Mouse (Mus musculus) limb, embryonic 14.5 days (tissue): ENCODE data around the gene Phldb1. TPM values are rescaled to one million over a fixed set of nuclear protein-coding genes. Genes with fewer than 3 reads are reported as not detected.
A peak's percentile ranks its signal among the peaks of the same experiment; 100 is the strongest.

Experiments
- ATAC-seq: fragments of 200-750 bp; cut with Nextera tagmentation; 2 replicates; pipeline ENCODE4 v1.8.0; 2017; ENCODE audit warnings: low read depth, moderate number of reproducible peaks, moderate TSS enrichment; ENCODE audit not compliant: low FRiP score
- DNase-seq: peaks from one replicate; pipeline ENCODE4 v3.0.0-alpha.2; 2015; ENCODE audit warnings: low spot score
- H3K27ac ChIP-seq: fragments of 300-500 bp; sonication (generic); replicated peaks from 2 replicates; pipeline ENCODE4 v1.5.1; 2014; ENCODE audit warnings: low read depth, mild to moderate bottlenecking, low read length, moderate library complexity, mixed read lengths
- H3K27me3 ChIP-seq: fragments of 300-500 bp; sonication (generic); 2 replicates; pipeline ENCODE4 v1.6.1; 2014; ENCODE audit warnings: low read length, mixed read lengths; ENCODE audit not compliant: control insufficient read depth, insufficient read depth
- H3K36me3 ChIP-seq: fragments of 300-500 bp; sonication (generic); 2 replicates; pipeline ENCODE4 v1.6.1; 2014; ENCODE audit warnings: mild to moderate bottlenecking, low read length, moderate library complexity, mixed read lengths; ENCODE audit not compliant: control insufficient read depth, insufficient read depth
- H3K4me1 ChIP-seq: fragments of 300-500 bp; sonication (generic); 2 replicates; pipeline ENCODE4 v1.6.1; 2014; ENCODE audit warnings: antibody characterized with exemption, low read length, mixed read lengths; ENCODE audit not compliant: control insufficient read depth, insufficient read depth
- H3K4me2 ChIP-seq: fragments of 300-500 bp; sonication (generic); replicated peaks from 2 replicates; pipeline ENCODE4 v1.6.1; 2014; ENCODE audit warnings: low read depth, mild to moderate bottlenecking, low read length, moderate library complexity; ENCODE audit not compliant: severe bottlenecking
- H3K4me3 ChIP-seq: fragments of 300-500 bp; sonication (generic); replicated peaks from 2 replicates; pipeline ENCODE4 v1.5.1; 2014; ENCODE audit warnings: low read length
- H3K9ac ChIP-seq: fragments of 300-500 bp; sonication (generic); 2 replicates; pipeline ENCODE4 v1.6.1; 2014; ENCODE audit warnings: mild to moderate bottlenecking, low read depth, low read length, moderate library complexity; ENCODE audit not compliant: severe bottlenecking
- H3K9me3 ChIP-seq: fragments of 300-500 bp; sonication (generic); 2 replicates; pipeline ENCODE4 v1.6.1; 2016; ENCODE audit warnings: low read length; ENCODE audit not compliant: control insufficient read depth
- POLR2A ChIP-seq: fragments of 200-500 bp; IDR thresholded peaks from 2 replicates; pipeline ENCODE4 v1.8.0; 2012; ENCODE audit warnings: inconsistent platforms, mild to moderate bottlenecking, moderate library complexity, borderline replicate concordance; ENCODE audit not compliant: insufficient read depth, insufficient read length; ENCODE audit errors: extremely low read depth
- WGBS: fragments of 180-500 bp; shearing (Covaris S2); extraction: QIAGEN DNeasy Blood & Tissue Kit; methylation state at CpG from one replicate; pipeline ENCODE4 v1.1.7; 2014; 5-methylcytosine and 5-hydroxymethylcytosine counted together
- polyA plus RNA-seq, 2 experiments: library from polyadenylated mRNA; depleted of rRNA in 1 of 2; stranded (reverse) in 1 of 2; unstranded in 1 of 2; fragments of >200 nt; fragmentation: Nextera tagmentation in 1 of 2; extraction: Ambion mirVana in 1 of 2; gene quantifications; 2 replicates each; pipeline versions ENCODE4 v1.2.1 to v1.2.3; 2012 to 2014

Gene Phldb1
- polyA plus RNA-seq, 2 experiments: 36.5 to 85.6 TPM

DNA sequence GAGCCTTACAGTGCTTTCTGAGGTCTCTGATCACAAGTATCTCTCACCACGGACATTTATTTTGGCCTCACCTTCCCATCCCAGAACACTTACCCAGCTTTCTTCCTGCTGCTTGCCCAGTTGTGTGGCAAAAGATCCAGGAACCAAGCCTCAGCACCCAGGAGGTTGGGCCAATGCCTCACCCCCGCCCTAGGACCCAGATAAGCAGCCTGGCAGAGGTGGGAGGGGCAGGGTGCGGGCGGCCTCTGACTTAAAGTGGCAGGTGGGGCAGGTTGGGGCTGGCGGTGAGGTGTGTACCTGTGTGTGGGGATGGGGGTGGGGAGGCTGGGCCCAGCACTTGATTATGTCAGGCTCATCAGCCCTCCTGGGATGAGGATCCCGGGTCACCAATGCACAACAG lies 21.9 kb downstream of the Phldb1 start:
- peaks cover 82% of the 10 kb centered on the region for H3K36me3 ChIP-seq
- no peaks in the 10 kb centered on the region for H3K27me3 ChIP-seq
- 71% methylated on average over 6 of the region's 6 CpGs for WGBS
- H3K4me3 ChIP-seq: no peak overlapping the region
- no peak for TF ChIP-seq POLR2A
- ATAC-seq (no peak), DNase-seq (no peak)
- H3K9ac ChIP-seq: no peak overlapping the region
- H3K4me1 ChIP-seq: peaks cover 11% of the 10 kb centered on the region
- no peak overlapping the region for H3K4me2 ChIP-seq
- no peak overlapping the region for H3K27ac ChIP-seq
- H3K9me3 ChIP-seq: no peaks in the 10 kb centered on the region

- Histone ChIP-seq H3K9me3 (no peaks in the 10 kb centered on the region), H3K4me1 (peaks cover 16% of the 10 kb centered on the region), H3K4me3 (no peak overlapping the region), H3K27me3 (no peaks in the 10 kb centered on the region), H3K27ac (no peak overlapping the region), H3K4me2 (no peak overlapping the region), H3K9ac (no peak overlapping the region), H3K36me3 (peaks cover 79% of the 10 kb centered on the region)
- WGBS: 65% methylated on average over 17 of the region's 17 CpGs
- ATAC-seq (no peak), DNase-seq (no peak)
- TF ChIP-seq POLR2A: no peak
Observed at GRCm38 (mm10) chr9:44711602-44712001, 23.4 kb downstream of the Phldb1 start.

DNA sequence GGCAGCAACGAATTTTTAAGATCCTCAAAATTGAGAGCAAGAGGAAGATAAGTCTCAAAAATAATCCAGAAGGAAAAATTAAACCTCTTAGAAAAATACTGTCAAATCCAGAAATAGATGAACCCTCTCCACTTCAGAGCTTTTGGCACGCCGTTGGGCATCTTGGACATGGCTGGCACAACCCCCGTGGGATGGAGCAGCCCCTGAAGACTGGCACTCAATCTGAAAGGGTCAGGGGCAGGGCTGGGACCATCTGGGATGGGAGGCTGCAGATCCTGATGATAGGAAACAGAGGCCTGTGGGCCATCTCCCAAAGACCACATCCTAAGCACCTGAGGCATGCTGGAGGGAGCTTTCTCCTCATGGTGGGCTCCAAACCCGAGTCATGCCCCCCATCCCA lies 24.8 kb downstream of the Phldb1 start:
- no peak overlapping the region for H3K4me2 ChIP-seq
- no peak overlapping the region for H3K9ac ChIP-seq
- ATAC-seq (no peak), DNase-seq (no peak)
- H3K27me3 ChIP-seq: no peaks in the 10 kb centered on the region
- no peak overlapping the region for H3K4me3 ChIP-seq
- H3K36me3 ChIP-seq: peaks cover 79% of the 10 kb centered on the region
- no peaks in the 10 kb centered on the region for H3K9me3 ChIP-seq
- no peak overlapping the region for H3K27ac ChIP-seq
- no peak for TF ChIP-seq POLR2A
- peaks cover 16% of the 10 kb centered on the region for H3K4me1 ChIP-seq
- 69% methylated on average over 5 of the region's 5 CpGs for WGBS

- DNase-seq (no peak), ATAC-seq (no peak)
- WGBS: 72% methylated on average over 2 of the region's 2 CpGs
- Histone ChIP-seq H3K36me3 (peaks cover 79% of the 10 kb centered on the region), H3K4me2 (no peak overlapping the region), H3K27ac (no peak overlapping the region), H3K4me3 (no peak overlapping the region), H3K27me3 (no peaks in the 10 kb centered on the region), H3K4me1 (peaks cover 16% of the 10 kb centered on the region), H3K9ac (no peak overlapping the region), H3K9me3 (no peaks in the 10 kb centered on the region)
- no peak for TF ChIP-seq POLR2A
Observed at GRCm38 (mm10) chr9:44709600-44709999, 25.4 kb downstream of the Phldb1 start.

GRCm38 (mm10) chr9:44708925-44709324 lies 26.1 kb downstream of the Phldb1 start:
- Histone ChIP-seq H3K36me3 (peaks cover 78% of the 10 kb centered on the region), H3K4me1 (peaks cover 16% of the 10 kb centered on the region), H3K4me3 (peak overlapping the region; percentile 37), H3K9ac (peak overlapping the region; percentile 55), H3K9me3 (no peaks in the 10 kb centered on the region), H3K4me2 (peak overlapping the region; percentile 79), H3K27me3 (no peaks in the 10 kb centered on the region), H3K27ac (peak overlapping the region; percentile 64)
- ATAC-seq (no peak), DNase-seq (no peak)
- 15% methylated on average over 6 of the region's 6 CpGs for WGBS
- no peak for TF ChIP-seq POLR2A

GRCm38 (mm10) chr9:44708429-44708765 lies 26.6 kb downstream of the Phldb1 start:
- H3K9me3 ChIP-seq: no peaks in the 10 kb centered on the region
- H3K4me1 ChIP-seq: peaks cover 16% of the 10 kb centered on the region
- WGBS: 3% methylated on average over 23 of the region's 24 CpGs
- H3K9ac ChIP-seq: peak overlapping the region; percentile 55
- H3K4me2 ChIP-seq: peak overlapping the region; percentile 79
- H3K27ac ChIP-seq: peak overlapping the region; percentile 64
- peak overlapping the region; percentile 37 for H3K4me3 ChIP-seq
- no peaks in the 10 kb centered on the region for H3K27me3 ChIP-seq
- peak; percentile 88 for DNase-seq
- peaks cover 78% of the 10 kb centered on the region for H3K36me3 ChIP-seq
- ATAC-seq: peak; percentile 90
- TF ChIP-seq POLR2A: 0 out of 2 replicates have a peak, but pooled peaks have one; percentile 48
